Mouse (Mus musculus): ENCODE results near the gene Olfr435.
"Not testable (repeated sequence)": the region's sequence is repeated elsewhere in the genome, so short reads cannot be mapped to it uniquely, and the experiment has no call there.

The Olfr435 gene

GRCm38 (mm10) chr6:43196781-43197180, at the start of gene Olfr435:
Gene Olfr435 (plus strand): TSS chr6:43197146.
- no peak for DNase-seq

GRCm38 (mm10) chr6:43159502-43159901, 37.4 kb upstream of the Olfr435 start:
- no peak for DNase-seq

GRCm38 (mm10) chr6:43162982-43163381, 34.0 kb upstream of the Olfr435 start, which contains the start of gene Olfr437:
Gene Olfr437 (plus strand): TSS chr6:43163282.
- DNase-seq = no peak

- no peak for DNase-seq
Observed at GRCm38 (mm10) chr6:43167246-43167645, 29.7 kb upstream of the Olfr435 start.

GRCm38 (mm10) chr6:43171840-43172239, 25.1 kb upstream of the Olfr435 start, which contains the start of gene Olfr13:
Gene Olfr13 (plus strand): TSS chr6:43172140.
- no peak for DNase-seq

- no peak for DNase-seq
Observed at GRCm38 (mm10) chr6:43178129-43178528, 18.8 kb upstream of the Olfr435 start.

- DNase-seq = no peak
Observed at GRCm38 (mm10) chr6:43178584-43179501, 18.1 kb upstream of the Olfr435 start.

- DNase-seq = no peak
Observed at GRCm38 (mm10) chr6:43190986-43191385, 6.0 kb upstream of the Olfr435 start.

- DNase-seq = no peak
Observed at GRCm38 (mm10) chr6:43198094-43198493, 1.1 kb downstream of the Olfr435 start.

- no peak for DNase-seq
Observed at GRCm38 (mm10) chr6:43202786-43203185, 5.8 kb downstream of the Olfr435 start.

GRCm38 (mm10) chr6:43205355-43205754, 8.4 kb downstream of the Olfr435 start:
- DNase-seq = no peak

GRCm38 (mm10) chr6:43212873-43213272, 15.9 kb downstream of the Olfr435 start, which contains the start of gene Olfr434:
Gene Olfr434 (plus strand): TSS chr6:43213021.
- not testable (repeated sequence) for DNase-seq

GRCm38 (mm10) chr6:43231255-43231654, 34.3 kb downstream of the Olfr435 start, which contains the start of gene Olfr47:
Gene Olfr47 (plus strand): TSS chr6:43231529.
- DNase-seq = not testable (repeated sequence)

- DNase-seq = no peak
Observed at GRCm38 (mm10) chr6:43242061-43242460, 45.1 kb downstream of the Olfr435 start.

GRCm38 (mm10) chr6:43247396-43247795, 50.5 kb downstream of the Olfr435 start:
- no peak for DNase-seq

- DNase-seq = no peak
Observed at GRCm38 (mm10) chr6:43252994-43253393, 56.0 kb downstream of the Olfr435 start.
